Mouse (Mus musculus) hindbrain, embryonic 16.5 days (tissue): ENCODE measurements at regions not wholly inside any gene's neighbourhood (a gene's known extent, or its start where the extent isn't known, plus 50 kb on each side); places are given as distances from the start of the nearest gene placed in this dataset.

Experiments
- ATAC-seq: fragments of 200-750 bp; cut with Nextera tagmentation; 2 replicates; pipeline ENCODE4 v1.8.0; 2017; ENCODE audit warnings: moderate TSS enrichment, moderate library complexity
- H3K27ac ChIP-seq: fragments of 300-500 bp; sonication (generic); 2 replicates; pipeline ENCODE4 v1.5.1; 2014; ENCODE audit warnings: low read depth, mild to moderate bottlenecking, control low read depth, low read length, moderate library complexity
- H3K27me3 ChIP-seq: fragments of 300-500 bp; sonication (generic); replicated peaks from 2 replicates; pipeline ENCODE4 v1.6.1; 2014; ENCODE audit warnings: low read length; ENCODE audit not compliant: control insufficient read depth, insufficient read depth
- H3K36me3 ChIP-seq: fragments of 300-500 bp; sonication (generic); 2 replicates; pipeline ENCODE4 v1.6.1; 2014; ENCODE audit warnings: mild to moderate bottlenecking, low read length, moderate library complexity, mixed read lengths; ENCODE audit not compliant: control insufficient read depth, insufficient read depth
- H3K4me1 ChIP-seq: fragments of 300-500 bp; sonication (generic); 2 replicates; pipeline ENCODE4 v1.6.1; 2014; ENCODE audit warnings: low read depth, low read length; ENCODE audit not compliant: control insufficient read depth, insufficient read depth
- H3K4me2 ChIP-seq: fragments of 300-500 bp; sonication (generic); 2 replicates; pipeline ENCODE4 v1.6.1; 2014; ENCODE audit warnings: mild to moderate bottlenecking, low read length, control low read depth, moderate library complexity
- H3K4me3 ChIP-seq: fragments of 300-500 bp; sonication (generic); 2 replicates; pipeline ENCODE4 v1.5.1; 2014; ENCODE audit warnings: mild to moderate bottlenecking, low read length, control low read depth, moderate library complexity
- H3K9ac ChIP-seq: fragments of 300-500 bp; sonication (generic); 2 replicates; pipeline ENCODE4 v1.6.1; 2014; ENCODE audit warnings: low read depth, mild to moderate bottlenecking, control low read depth, low read length, moderate library complexity
- H3K9me3 ChIP-seq: fragments of 300-500 bp; sonication (generic); 2 replicates; pipeline ENCODE4 v1.6.1; 2014; ENCODE audit warnings: mild to moderate bottlenecking, low read length, moderate library complexity; ENCODE audit not compliant: control insufficient read depth
- WGBS: fragments of 180-500 bp; shearing (Covaris S2); extraction: QIAGEN DNeasy Blood & Tissue Kit; methylation state at CpG from one replicate; pipeline ENCODE4 v1.1.7; 2014; 5-methylcytosine and 5-hydroxymethylcytosine counted together

DNA sequence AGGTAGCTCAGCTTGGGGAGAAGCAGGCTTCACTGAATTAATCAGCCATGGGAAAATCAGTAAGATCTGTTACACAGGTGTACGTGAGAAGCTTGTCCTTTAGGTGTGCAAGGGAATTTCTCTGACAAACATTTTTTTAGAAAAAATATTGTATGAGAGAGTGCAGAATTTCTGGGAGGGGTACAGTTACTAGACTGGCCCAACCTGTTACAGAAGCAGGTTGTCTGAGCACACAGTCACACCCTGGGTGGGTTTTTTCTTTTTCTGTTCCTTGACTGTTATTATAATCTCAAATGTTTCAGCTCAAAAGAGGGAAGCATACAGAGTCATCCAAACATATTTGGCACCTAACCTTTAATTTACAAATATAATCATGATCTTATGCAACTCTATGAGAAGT lies 412.7 kb upstream of the Klf6 start:
- Histone ChIP-seq H3K4me1 (no peaks in the 10 kb centered on the region), H3K4me2 (no peak overlapping the region), H3K27ac (no peak overlapping the region), H3K9me3 (no peaks in the 10 kb centered on the region), H3K27me3 (no peaks in the 10 kb centered on the region), H3K4me3 (no peak overlapping the region), H3K9ac (no peak overlapping the region), H3K36me3 (no peaks in the 10 kb centered on the region)
- no peak for ATAC-seq
- 81% methylated on average over 1 of the region's 1 CpGs for WGBS

DNA sequence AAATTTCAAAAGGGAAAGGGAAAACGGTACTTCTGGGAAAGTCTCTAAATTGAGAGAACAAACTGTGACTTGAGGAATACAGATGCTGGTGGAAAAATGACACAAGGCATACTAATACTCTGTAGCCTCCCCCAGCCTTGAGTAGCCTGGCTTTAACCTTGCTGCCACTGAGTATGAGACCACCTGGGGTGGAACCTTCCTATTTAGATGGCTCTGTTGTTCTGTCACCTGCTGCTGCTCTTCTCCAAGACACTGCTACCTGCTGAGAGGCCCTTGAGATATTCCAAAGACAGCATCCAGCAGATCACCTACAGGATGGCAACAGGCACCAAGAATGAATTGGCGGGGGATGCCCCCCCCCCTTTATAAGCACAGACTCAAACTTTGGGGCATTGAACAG lies 380.5 kb upstream of the Klf6 start:
- H3K9ac ChIP-seq, result no peak overlapping the region
- H3K27ac ChIP-seq, result no peak overlapping the region
- no peaks in the 10 kb centered on the region for H3K9me3 ChIP-seq
- H3K4me3 ChIP-seq, result no peak overlapping the region
- no peak for ATAC-seq
- no peak overlapping the region for H3K4me2 ChIP-seq
- H3K36me3 ChIP-seq, result no peaks in the 10 kb centered on the region
- WGBS, result 78% methylated on average over 2 of the region's 2 CpGs
- no peaks in the 10 kb centered on the region for H3K27me3 ChIP-seq
- no peaks in the 10 kb centered on the region for H3K4me1 ChIP-seq

DNA sequence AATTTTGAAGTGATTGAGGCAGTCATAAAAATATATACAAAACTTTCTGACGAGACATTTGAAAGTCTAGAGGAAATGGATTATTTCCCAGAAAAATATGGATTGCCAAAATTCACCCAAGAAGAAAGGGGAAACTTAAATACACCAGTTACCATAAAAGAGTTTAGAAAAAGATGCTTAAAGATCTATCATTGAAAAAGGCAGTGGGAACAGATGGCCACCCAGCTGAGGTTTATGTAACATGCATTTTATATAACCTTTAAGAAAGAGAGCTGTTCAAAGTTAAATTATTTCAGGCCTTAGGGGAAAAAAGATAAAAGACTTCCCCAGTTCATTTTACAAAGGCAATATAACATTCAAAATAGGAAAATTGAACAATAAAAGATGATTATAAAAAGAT lies 369.0 kb upstream of the Klf6 start:
- Histone ChIP-seq H3K9me3 (no peaks in the 10 kb centered on the region), H3K4me1 (no peaks in the 10 kb centered on the region), H3K4me3 (no peak overlapping the region), H3K36me3 (no peaks in the 10 kb centered on the region), H3K27me3 (no peaks in the 10 kb centered on the region), H3K4me2 (no peak overlapping the region), H3K27ac (no peak overlapping the region), H3K9ac (no peak overlapping the region)
- ATAC-seq, result no peak
- 76% methylated on average over 1 of the region's 1 CpGs for WGBS

DNA sequence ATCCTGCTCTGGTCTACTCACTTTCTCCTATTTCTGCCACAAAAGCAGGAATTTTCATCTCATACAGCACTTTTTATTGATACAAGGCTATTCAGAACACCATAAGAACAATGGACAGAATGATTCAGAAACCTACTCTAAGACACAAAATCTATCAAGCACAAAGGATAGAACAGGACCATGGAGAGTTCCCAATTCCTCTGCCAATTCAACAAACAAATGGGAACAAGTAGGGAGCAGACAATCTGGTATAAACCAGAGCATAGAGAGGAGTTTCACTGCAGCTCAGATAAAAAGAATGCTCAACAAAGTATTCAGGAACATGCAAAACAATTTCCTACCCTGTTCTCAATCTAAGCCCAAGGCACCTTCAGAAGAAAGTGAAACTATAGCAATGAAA lies 363.7 kb upstream of the Klf6 start:
- Histone ChIP-seq H3K27me3 (no peaks in the 10 kb centered on the region), H3K4me2 (no peak overlapping the region)

DNA sequence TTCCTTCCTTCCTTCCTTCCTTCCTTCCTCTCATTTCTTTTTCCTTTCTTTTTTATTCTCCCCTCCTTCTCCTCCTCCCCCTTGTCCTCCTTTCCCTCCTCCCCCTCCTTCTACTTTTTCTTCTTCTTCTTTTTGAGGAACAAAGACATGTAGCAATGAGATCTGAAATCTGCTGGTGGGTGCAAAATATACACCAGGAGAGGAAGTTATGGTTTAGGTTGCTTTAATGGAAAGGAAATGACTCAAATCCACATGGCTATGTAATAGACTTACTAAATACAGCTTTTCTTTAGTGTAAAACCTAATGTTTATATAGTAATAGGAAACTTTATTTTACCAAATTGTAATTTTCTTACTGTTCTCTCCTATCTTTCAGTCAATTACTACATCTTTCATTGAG lies 349.5 kb upstream of the Klf6 start:
- ATAC-seq, result no peak
- no peak overlapping the region for H3K4me3 ChIP-seq

More for the DNA sequence above, 363.7 kb upstream of the Klf6 start:
- Histone ChIP-seq H3K36me3 (no peaks in the 10 kb centered on the region), H3K27ac (no peak overlapping the region), H3K4me1 (no peaks in the 10 kb centered on the region), H3K9me3 (no peaks in the 10 kb centered on the region), H3K4me3 (no peak overlapping the region), H3K9ac (no peak overlapping the region)
- no peak for ATAC-seq

DNA sequence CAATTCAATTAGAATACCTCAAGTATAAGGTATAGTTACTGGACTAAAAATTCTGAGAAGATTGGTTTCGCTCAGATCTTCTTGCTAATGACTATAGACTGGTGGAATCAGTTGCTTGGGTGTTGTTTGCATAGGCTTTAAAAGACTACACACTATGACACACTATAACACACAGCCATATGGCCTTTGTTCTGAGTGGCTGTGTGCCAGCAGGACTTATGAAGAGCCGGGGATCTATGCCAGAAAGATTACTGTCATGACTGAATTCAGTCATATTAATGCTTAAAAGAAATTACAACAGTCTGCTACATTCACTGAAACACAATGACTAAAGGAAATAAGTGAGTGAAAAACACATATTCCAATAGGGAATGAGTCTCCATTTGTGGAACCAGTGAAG lies 345.7 kb upstream of the Klf6 start:
- H3K27me3 ChIP-seq, result no peaks in the 10 kb centered on the region
- ATAC-seq, result peak; percentile 82
- no peaks in the 10 kb centered on the region for H3K4me1 ChIP-seq
- no peak overlapping the region for H3K27ac ChIP-seq
- no peak overlapping the region for H3K9ac ChIP-seq
- no peaks in the 10 kb centered on the region for H3K36me3 ChIP-seq
- no peak overlapping the region for H3K4me2 ChIP-seq
- 63% methylated on average over 2 of the region's 2 CpGs for WGBS
- H3K4me3 ChIP-seq, result no peak overlapping the region
- H3K9me3 ChIP-seq, result no peaks in the 10 kb centered on the region

More for the DNA sequence above, 349.5 kb upstream of the Klf6 start:
- Histone ChIP-seq H3K4me1 (no peaks in the 10 kb centered on the region), H3K36me3 (no peaks in the 10 kb centered on the region), H3K9me3 (no peaks in the 10 kb centered on the region), H3K27me3 (no peaks in the 10 kb centered on the region), H3K4me2 (no peak overlapping the region), H3K27ac (no peak overlapping the region), H3K9ac (no peak overlapping the region)

DNA sequence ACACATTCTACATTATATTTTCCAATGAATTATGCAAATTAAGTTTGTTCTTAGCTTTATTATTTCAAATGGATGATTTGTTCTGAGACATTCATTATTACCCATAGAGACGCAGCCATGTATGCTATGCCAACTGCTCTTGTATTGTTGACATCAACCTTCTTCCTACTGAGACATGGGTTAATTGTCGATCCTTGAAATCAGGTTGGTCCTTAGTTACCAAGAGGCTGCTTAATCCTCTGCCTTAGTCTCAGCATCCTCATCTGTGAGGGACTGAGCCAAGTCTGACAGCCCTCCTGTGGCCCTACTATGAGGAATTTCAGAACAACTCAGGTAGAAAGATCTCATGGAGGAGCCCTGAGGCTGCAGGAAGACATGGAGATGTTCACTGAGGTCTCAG lies 345.2 kb upstream of the Klf6 start:
- H3K4me1 ChIP-seq, result no peaks in the 10 kb centered on the region
- no peak overlapping the region for H3K4me2 ChIP-seq
- H3K9ac ChIP-seq, result no peak overlapping the region
- H3K27ac ChIP-seq, result no peak overlapping the region
- ATAC-seq, result peak; percentile 68; the same call in 1 of the 2 replicates
- H3K4me3 ChIP-seq, result no peak overlapping the region
- H3K27me3 ChIP-seq, result no peaks in the 10 kb centered on the region
- H3K9me3 ChIP-seq, result no peaks in the 10 kb centered on the region
- 85% methylated on average over 2 of the region's 2 CpGs for WGBS
- H3K36me3 ChIP-seq, result no peaks in the 10 kb centered on the region

DNA sequence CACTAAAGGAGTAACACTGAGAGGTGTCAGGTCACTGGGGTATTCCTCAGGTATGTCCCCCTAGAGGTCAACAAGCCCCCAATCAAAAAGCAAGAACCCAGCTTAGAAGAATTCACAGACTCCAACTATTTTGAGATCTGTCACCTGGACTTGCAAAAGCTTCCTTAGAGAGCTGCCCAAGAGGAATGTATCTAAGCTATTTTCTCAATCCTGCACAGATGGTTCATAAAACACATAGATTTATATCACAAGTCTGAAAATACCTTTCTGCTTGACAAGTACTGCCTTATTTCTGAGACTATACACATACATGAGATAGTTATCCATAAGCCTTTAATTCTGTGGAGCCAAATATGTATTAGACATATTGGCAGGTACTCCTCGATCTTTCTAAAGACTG lies 342.1 kb upstream of the Klf6 start:
- Histone ChIP-seq H3K27me3 (no peaks in the 10 kb centered on the region), H3K36me3 (no peaks in the 10 kb centered on the region), H3K9ac (no peak overlapping the region), H3K4me3 (no peak overlapping the region), H3K4me2 (no peak overlapping the region), H3K4me1 (no peaks in the 10 kb centered on the region), H3K27ac (no peak overlapping the region), H3K9me3 (no peaks in the 10 kb centered on the region)
- 89% methylated on average over 1 of the region's 1 CpGs for WGBS
- no peak for ATAC-seq

DNA sequence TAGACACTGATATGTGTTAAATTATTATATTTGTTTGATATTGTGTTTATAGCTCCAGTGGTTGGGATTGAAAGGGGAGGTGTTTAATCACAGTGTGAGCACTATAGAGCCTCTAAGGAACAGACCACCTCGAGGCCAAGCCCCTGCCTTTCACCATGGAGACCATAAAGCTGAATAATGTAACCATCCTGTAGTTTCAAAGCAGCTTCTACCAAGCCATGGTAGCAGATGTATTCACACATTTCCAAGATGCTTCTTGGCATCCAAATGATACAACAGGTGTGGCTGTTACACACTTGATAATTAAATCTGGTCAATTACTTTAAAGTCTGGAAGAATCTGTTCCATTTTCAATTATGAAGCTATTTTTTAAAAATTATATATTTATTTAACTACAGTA lies 341.7 kb upstream of the Klf6 start:
- H3K27ac ChIP-seq, result no peak overlapping the region
- no peaks in the 10 kb centered on the region for H3K36me3 ChIP-seq
- H3K9me3 ChIP-seq, result no peaks in the 10 kb centered on the region
- WGBS, result 45% methylated on average over 1 of the region's 1 CpGs
- no peaks in the 10 kb centered on the region for H3K4me1 ChIP-seq
- H3K9ac ChIP-seq, result no peak overlapping the region
- no peak overlapping the region for H3K4me2 ChIP-seq
- ATAC-seq, result no peak
- H3K4me3 ChIP-seq, result no peak overlapping the region
- H3K27me3 ChIP-seq, result no peaks in the 10 kb centered on the region

DNA sequence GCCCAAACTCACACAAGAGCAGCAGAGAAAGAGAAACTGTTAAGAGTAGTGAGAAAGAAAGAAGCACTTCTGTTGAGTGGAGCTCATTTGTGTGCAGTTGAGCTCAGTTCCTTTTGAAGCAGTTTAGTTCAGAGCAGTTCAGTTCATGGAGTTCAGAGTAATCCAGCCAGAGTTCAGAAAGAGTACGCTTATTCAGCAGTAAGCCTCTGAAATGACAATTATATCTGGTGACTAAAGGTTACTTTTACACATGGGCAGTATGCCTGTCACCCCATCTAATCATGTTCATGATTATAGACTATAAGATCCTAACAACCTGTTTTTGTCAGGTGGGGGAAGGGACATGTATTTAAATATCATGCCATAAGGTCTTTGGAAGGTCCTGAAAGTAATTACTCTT lies 333.9 kb upstream of the Klf6 start:
- Histone ChIP-seq H3K9me3 (no peaks in the 10 kb centered on the region), H3K9ac (no peak overlapping the region), H3K4me1 (no peaks in the 10 kb centered on the region), H3K27ac (no peak overlapping the region), H3K27me3 (no peaks in the 10 kb centered on the region), H3K4me2 (no peak overlapping the region), H3K4me3 (no peak overlapping the region), H3K36me3 (no peaks in the 10 kb centered on the region)
- 100% methylated on average over 1 of the region's 1 CpGs for WGBS
- ATAC-seq, result no peak
